Mouse (Mus musculus): Measurements from ENCODE around the gene Kif3c. TPM values are rescaled to one million over a fixed set of nuclear protein-coding genes. Genes with fewer than 3 reads are reported as not detected.

Kif3c gene
- polyA plus RNA-seq, 1 experiment from 2014 or later = 8.6 TPM

GRCm38 (mm10) chr12:3377190-3377589 is 12.3 kb downstream of the Kif3c start:
- 21% methylated on average over 3 of the region's 3 CpGs for WGBS
- H3K9ac ChIP-seq (ENCODE audit: low read length) = no peak overlapping the region
- ATAC-seq (ENCODE audit: insufficient read depth, low FRiP score) = no peak
- no peaks in the 10 kb centered on the region for H3K36me3 ChIP-seq (ENCODE audit: control insufficient read depth, insufficient read depth, low read length)
- H3K4me1 ChIP-seq (ENCODE audit: control insufficient read depth, insufficient read depth, low read length) = no peaks in the 10 kb centered on the region
- H3K4me3 ChIP-seq (replicated peaks; ENCODE audit: low read length) = no peak overlapping the region
- H3K27ac ChIP-seq (ENCODE audit: low read length) = no peak overlapping the region
- no peaks in the 10 kb centered on the region for H3K27me3 ChIP-seq (ENCODE audit: control insufficient read depth, insufficient read depth, low read length)
- H3K9me3 ChIP-seq (replicated peaks; ENCODE audit: control insufficient read depth, low read length) = no peaks in the 10 kb centered on the region
- no peak overlapping the region for H3K4me2 ChIP-seq (ENCODE audit: low read depth, low read length)

- Histone ChIP-seq H3K27ac (ENCODE audit: low read length) (no peak overlapping the region), H3K9ac (ENCODE audit: low read length) (no peak overlapping the region), H3K9me3 (replicated peaks; ENCODE audit: control insufficient read depth, low read length) (no peaks in the 10 kb centered on the region), H3K27me3 (ENCODE audit: control insufficient read depth, insufficient read depth, low read length) (no peaks in the 10 kb centered on the region), H3K4me1 (ENCODE audit: control insufficient read depth, insufficient read depth, low read length) (no peaks in the 10 kb centered on the region), H3K4me3 (replicated peaks; ENCODE audit: low read length) (no peak overlapping the region), H3K36me3 (ENCODE audit: control insufficient read depth, insufficient read depth, low read length) (no peaks in the 10 kb centered on the region), H3K4me2 (ENCODE audit: low read depth, low read length) (no peak overlapping the region)
- no peak for ATAC-seq (ENCODE audit: insufficient read depth, low FRiP score)
- WGBS = 69% methylated on average over 5 of the region's 5 CpGs
Observed at GRCm38 (mm10) chr12:3377755-3378154, 12.8 kb downstream of the Kif3c start.

- H3K9me3 ChIP-seq (replicated peaks; ENCODE audit: control insufficient read depth, low read length) = no peaks in the 10 kb centered on the region
- H3K27ac ChIP-seq (ENCODE audit: low read length) = no peak overlapping the region
- ATAC-seq (ENCODE audit: insufficient read depth, low FRiP score) = no peak; the same call in 1 of the 2 replicates
- 63% methylated on average over 1 of the region's 1 CpGs for WGBS
- H3K9ac ChIP-seq (ENCODE audit: low read length) = no peak overlapping the region
- H3K36me3 ChIP-seq (ENCODE audit: control insufficient read depth, insufficient read depth, low read length) = peaks cover 6% of the 10 kb centered on the region
- no peaks in the 10 kb centered on the region for H3K4me1 ChIP-seq (ENCODE audit: control insufficient read depth, insufficient read depth, low read length)
- no peak overlapping the region for H3K4me2 ChIP-seq (ENCODE audit: low read depth, low read length)
- no peak overlapping the region for H3K4me3 ChIP-seq (replicated peaks; ENCODE audit: low read length)
- H3K27me3 ChIP-seq (ENCODE audit: control insufficient read depth, insufficient read depth, low read length) = no peaks in the 10 kb centered on the region
Observed at GRCm38 (mm10) chr12:3384860-3385259, 19.9 kb downstream of the Kif3c start.

- H3K4me1 ChIP-seq (ENCODE audit: control insufficient read depth, insufficient read depth, low read length) = no peaks in the 10 kb centered on the region
- peaks cover 6% of the 10 kb centered on the region for H3K36me3 ChIP-seq (ENCODE audit: control insufficient read depth, insufficient read depth, low read length)
- H3K27ac ChIP-seq (ENCODE audit: low read length) = no peak overlapping the region
- H3K4me2 ChIP-seq (ENCODE audit: low read depth, low read length) = no peak overlapping the region
- no peak for ATAC-seq (ENCODE audit: insufficient read depth, low FRiP score)
- no peak overlapping the region for H3K9ac ChIP-seq (ENCODE audit: low read length)
- no peak overlapping the region for H3K4me3 ChIP-seq (replicated peaks; ENCODE audit: low read length)
- no peaks in the 10 kb centered on the region for H3K27me3 ChIP-seq (ENCODE audit: control insufficient read depth, insufficient read depth, low read length)
- 85% methylated on average over 6 of the region's 6 CpGs for WGBS
- H3K9me3 ChIP-seq (replicated peaks; ENCODE audit: control insufficient read depth, low read length) = no peaks in the 10 kb centered on the region
Observed at GRCm38 (mm10) chr12:3385271-3385670, 20.3 kb downstream of the Kif3c start.

- Histone ChIP-seq H3K4me2 (ENCODE audit: low read depth, low read length) (no peak overlapping the region), H3K4me3 (replicated peaks; ENCODE audit: low read length) (no peak overlapping the region), H3K9ac (ENCODE audit: low read length) (no peak overlapping the region), H3K27me3 (ENCODE audit: control insufficient read depth, insufficient read depth, low read length) (no peaks in the 10 kb centered on the region), H3K9me3 (replicated peaks; ENCODE audit: control insufficient read depth, low read length) (no peaks in the 10 kb centered on the region), H3K27ac (ENCODE audit: low read length) (no peak overlapping the region), H3K36me3 (ENCODE audit: control insufficient read depth, insufficient read depth, low read length) (peaks cover 6% of the 10 kb centered on the region), H3K4me1 (ENCODE audit: control insufficient read depth, insufficient read depth, low read length) (no peaks in the 10 kb centered on the region)
- no peak for ATAC-seq (ENCODE audit: insufficient read depth, low FRiP score)
- WGBS = 76% methylated on average over 10 of the region's 10 CpGs
Observed at GRCm38 (mm10) chr12:3385940-3386339, 21.0 kb downstream of the Kif3c start.

GRCm38 (mm10) chr12:3387891-3388290 is 23.0 kb downstream of the Kif3c start:
- H3K27ac ChIP-seq (ENCODE audit: low read length) = no peak overlapping the region
- no peak overlapping the region for H3K9ac ChIP-seq (ENCODE audit: low read length)
- peaks cover 6% of the 10 kb centered on the region for H3K36me3 ChIP-seq (ENCODE audit: control insufficient read depth, insufficient read depth, low read length)
- 90% methylated on average over 16 of the region's 16 CpGs for WGBS
- no peaks in the 10 kb centered on the region for H3K27me3 ChIP-seq (ENCODE audit: control insufficient read depth, insufficient read depth, low read length)
- H3K4me1 ChIP-seq (ENCODE audit: control insufficient read depth, insufficient read depth, low read length) = no peaks in the 10 kb centered on the region
- H3K4me3 ChIP-seq (replicated peaks; ENCODE audit: low read length) = no peak overlapping the region
- H3K9me3 ChIP-seq (replicated peaks; ENCODE audit: control insufficient read depth, low read length) = no peaks in the 10 kb centered on the region
- no peak overlapping the region for H3K4me2 ChIP-seq (ENCODE audit: low read depth, low read length)
- no peak for ATAC-seq (ENCODE audit: insufficient read depth, low FRiP score)

- no peak overlapping the region for H3K27ac ChIP-seq (ENCODE audit: low read length)
- peaks cover 6% of the 10 kb centered on the region for H3K36me3 ChIP-seq (ENCODE audit: control insufficient read depth, insufficient read depth, low read length)
- H3K4me2 ChIP-seq (ENCODE audit: low read depth, low read length) = no peak overlapping the region
- no peak overlapping the region for H3K4me3 ChIP-seq (replicated peaks; ENCODE audit: low read length)
- no peak overlapping the region for H3K9ac ChIP-seq (ENCODE audit: low read length)
- ATAC-seq (ENCODE audit: insufficient read depth, low FRiP score) = no peak
- H3K9me3 ChIP-seq (replicated peaks; ENCODE audit: control insufficient read depth, low read length) = no peaks in the 10 kb centered on the region
- no peaks in the 10 kb centered on the region for H3K4me1 ChIP-seq (ENCODE audit: control insufficient read depth, insufficient read depth, low read length)
- whole genome bisulfite sequencing = 88% methylated on average over 12 of the region's 12 CpGs
- no peaks in the 10 kb centered on the region for H3K27me3 ChIP-seq (ENCODE audit: control insufficient read depth, insufficient read depth, low read length)
Observed at GRCm38 (mm10) chr12:3389394-3389793, 24.5 kb downstream of the Kif3c start.

- Histone ChIP-seq H3K36me3 (ENCODE audit: control insufficient read depth, insufficient read depth, low read length) (peaks cover 6% of the 10 kb centered on the region), H3K9ac (ENCODE audit: low read length) (no peak overlapping the region), H3K4me2 (ENCODE audit: low read depth, low read length) (no peak overlapping the region), H3K4me1 (ENCODE audit: control insufficient read depth, insufficient read depth, low read length) (no peaks in the 10 kb centered on the region), H3K9me3 (replicated peaks; ENCODE audit: control insufficient read depth, low read length) (no peaks in the 10 kb centered on the region), H3K27me3 (ENCODE audit: control insufficient read depth, insufficient read depth, low read length) (no peaks in the 10 kb centered on the region), H3K4me3 (replicated peaks; ENCODE audit: low read length) (no peak overlapping the region), H3K27ac (ENCODE audit: low read length) (no peak overlapping the region)
- WGBS = 91% methylated on average over 2 of the region's 2 CpGs
- no peak for ATAC-seq (ENCODE audit: insufficient read depth, low FRiP score)
Observed at GRCm38 (mm10) chr12:3390071-3390470, 25.1 kb downstream of the Kif3c start.

- no peak overlapping the region for H3K27ac ChIP-seq (ENCODE audit: low read length)
- no peak overlapping the region for H3K4me2 ChIP-seq (ENCODE audit: low read depth, low read length)
- H3K27me3 ChIP-seq (ENCODE audit: control insufficient read depth, insufficient read depth, low read length) = no peaks in the 10 kb centered on the region
- peak; percentile 67; the same call in 1 of the 2 replicates for ATAC-seq (ENCODE audit: insufficient read depth, low FRiP score)
- H3K9me3 ChIP-seq (replicated peaks; ENCODE audit: control insufficient read depth, low read length) = no peaks in the 10 kb centered on the region
- peaks cover 6% of the 10 kb centered on the region for H3K36me3 ChIP-seq (ENCODE audit: control insufficient read depth, insufficient read depth, low read length)
- H3K4me1 ChIP-seq (ENCODE audit: control insufficient read depth, insufficient read depth, low read length) = no peaks in the 10 kb centered on the region
- H3K4me3 ChIP-seq (replicated peaks; ENCODE audit: low read length) = no peak overlapping the region
- H3K9ac ChIP-seq (ENCODE audit: low read length) = no peak overlapping the region; the same call in 1 of the 2 replicates
- WGBS = 29% methylated on average over 12 of the region's 12 CpGs
Observed at GRCm38 (mm10) chr12:3390577-3391262, 25.8 kb downstream of the Kif3c start.
